Mouse (Mus musculus) spleen, postnatal 14 days (tissue): ENCODE measurements around the gene Pard3b.
A peak's percentile ranks its signal among the peaks of the same experiment; 100 is the strongest.

Experiments used
- DNase-seq, 2 experiments: peaks; one replicate each; pipeline ENCODE4 v3.0.0; 2021 to 2022; ENCODE audit warnings: low spot score in 2 of 2

The Pard3b gene

GRCm38 (mm10) chr1:61751008-61751407, 112.4 kb downstream of the Pard3b start:
- DNase-seq, result no peak

DNA sequence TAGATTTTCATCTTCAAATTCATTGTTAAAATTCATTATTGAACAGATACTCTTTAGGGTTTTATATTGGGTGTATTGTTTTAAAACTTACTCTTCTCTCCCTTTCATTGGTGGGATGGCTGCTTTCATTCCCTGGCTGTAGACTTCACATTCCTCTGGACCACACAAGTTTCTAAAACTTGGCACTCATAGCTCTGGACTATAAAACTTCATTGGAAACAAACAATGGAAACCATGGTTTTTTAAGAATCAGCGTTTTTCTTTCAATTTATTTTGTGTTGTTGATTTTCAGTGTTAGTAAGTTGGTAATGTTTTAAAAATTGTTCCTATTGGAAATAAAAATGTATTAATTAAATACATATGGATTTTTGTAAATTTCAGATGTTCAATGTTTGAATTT, 118.1 kb downstream of the Pard3b start:
- no peak for DNase-seq

GRCm38 (mm10) chr1:61771213-61771612, 132.6 kb downstream of the Pard3b start:
- peak in 1 of 2 experiments; percentile 18 for DNase-seq

DNA sequence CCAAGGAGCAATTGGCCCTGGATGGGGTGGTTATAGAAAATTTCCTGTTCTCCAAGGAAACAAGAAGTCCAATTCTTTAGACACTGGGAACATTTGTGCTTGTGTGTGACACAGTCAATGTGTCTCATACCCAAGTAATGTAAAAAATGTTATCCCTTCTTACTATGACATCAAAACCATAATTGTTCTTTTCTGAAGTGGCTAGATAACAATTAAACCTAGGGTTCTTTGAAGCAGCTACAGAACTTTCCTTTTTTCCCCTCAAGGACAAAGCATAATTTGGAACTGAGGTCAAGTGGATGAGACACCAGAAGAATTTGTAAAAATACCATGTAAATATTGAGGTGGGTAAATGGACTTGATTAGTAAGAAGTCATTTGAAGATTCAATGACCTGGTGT, 140.1 kb downstream of the Pard3b start:
- no peak for DNase-seq

GRCm38 (mm10) chr1:61779906-61780305, 141.3 kb downstream of the Pard3b start:
- DNase-seq, result no peak

DNA sequence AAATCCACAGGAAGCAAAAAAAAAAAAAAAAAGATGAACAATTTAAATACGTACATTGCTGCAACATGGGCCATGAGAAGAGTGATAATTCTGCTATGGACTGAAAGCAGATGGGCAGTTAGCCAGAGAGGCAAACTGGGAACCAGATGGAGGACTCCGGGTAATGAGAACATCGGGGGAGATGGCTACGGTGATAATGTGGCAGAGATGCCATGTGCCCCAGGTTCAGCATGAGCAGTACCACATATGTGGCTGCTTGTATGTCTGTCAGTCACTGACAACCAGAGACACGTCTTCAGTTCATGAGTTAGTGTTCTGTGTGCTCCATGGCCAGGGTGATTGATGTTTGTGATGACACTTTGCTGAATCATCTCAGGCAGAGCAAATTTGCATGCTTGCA, 157.7 kb downstream of the Pard3b start:
- no peak for DNase-seq

GRCm38 (mm10) chr1:61820213-61820612, 181.6 kb downstream of the Pard3b start:
- no peak for DNase-seq

GRCm38 (mm10) chr1:61825560-61826191, 187.1 kb downstream of the Pard3b start:
- no peak for DNase-seq

- DNase-seq, result no peak
These were observed 198.5 kb downstream of the Pard3b start for GRCm38 (mm10) chr1:61837006-61837544.

- no peak for DNase-seq
These were observed 208.0 kb downstream of the Pard3b start for GRCm38 (mm10) chr1:61846606-61847005.

- DNase-seq, result no peak
These were observed 210.5 kb downstream of the Pard3b start for GRCm38 (mm10) chr1:61849029-61849714.

DNA sequence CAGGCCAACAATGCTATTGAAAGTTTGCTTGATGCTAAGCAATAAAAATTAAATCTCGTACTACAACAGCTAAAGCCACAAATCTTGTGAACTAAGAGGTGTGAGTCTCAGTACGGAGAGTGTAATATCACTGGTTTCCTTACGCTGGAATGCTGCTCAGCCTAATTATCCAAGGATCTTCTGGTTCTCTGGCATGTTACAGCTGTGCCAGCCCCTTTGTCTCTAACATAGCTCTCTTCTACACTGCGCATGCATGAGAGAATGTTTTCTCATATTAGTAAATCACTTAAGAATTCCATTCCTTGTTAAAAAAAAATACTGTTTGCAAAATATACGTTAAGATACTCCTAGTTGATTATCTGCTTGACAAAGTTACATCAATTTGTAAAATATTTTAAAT, 211.8 kb downstream of the Pard3b start:
- no peak for DNase-seq

- no peak for DNase-seq
These were observed 212.6 kb downstream of the Pard3b start for GRCm38 (mm10) chr1:61851176-61851575.

GRCm38 (mm10) chr1:61867286-61868082, 228.9 kb downstream of the Pard3b start:
- no peak for DNase-seq

- DNase-seq, result no peak
These were observed 236.3 kb downstream of the Pard3b start for GRCm38 (mm10) chr1:61874875-61875274.

DNA sequence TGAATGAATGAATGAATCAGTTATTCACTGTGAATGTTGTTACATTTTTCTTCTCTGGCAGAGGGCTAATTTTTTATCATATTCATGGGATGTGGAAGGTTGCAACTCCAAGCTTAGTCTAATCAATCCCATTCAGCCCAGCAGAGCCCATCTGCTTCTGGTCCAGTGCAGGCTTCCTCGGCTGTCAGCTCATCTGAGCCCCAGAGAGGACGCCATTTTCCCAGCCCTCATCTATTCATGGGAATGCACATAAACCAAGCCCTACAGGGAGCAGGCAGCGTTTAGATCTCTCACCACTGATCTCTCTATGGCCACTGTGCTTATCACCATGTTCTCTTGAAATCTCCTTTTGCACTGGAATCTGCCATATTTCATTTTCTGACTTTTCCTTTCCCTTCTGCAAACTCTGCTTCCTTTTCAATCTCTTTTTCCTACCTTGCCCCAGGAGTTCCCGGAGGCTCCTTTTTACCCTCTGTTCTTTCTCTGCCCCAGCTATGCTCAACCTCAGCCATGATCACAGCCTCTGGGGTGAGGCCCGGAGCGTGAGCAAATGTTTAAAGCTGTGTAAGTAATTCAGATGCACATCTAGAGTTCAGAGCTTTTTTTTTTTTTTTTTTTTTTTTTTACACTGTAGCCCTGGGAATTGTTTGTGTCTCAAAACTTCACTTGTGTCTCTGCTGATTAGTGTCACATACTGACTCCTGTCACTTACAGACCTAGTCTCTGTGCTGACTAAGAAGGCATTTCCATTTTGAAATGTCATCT, 241.3 kb downstream of the Pard3b start:
- DNase-seq, result no peak

DNA sequence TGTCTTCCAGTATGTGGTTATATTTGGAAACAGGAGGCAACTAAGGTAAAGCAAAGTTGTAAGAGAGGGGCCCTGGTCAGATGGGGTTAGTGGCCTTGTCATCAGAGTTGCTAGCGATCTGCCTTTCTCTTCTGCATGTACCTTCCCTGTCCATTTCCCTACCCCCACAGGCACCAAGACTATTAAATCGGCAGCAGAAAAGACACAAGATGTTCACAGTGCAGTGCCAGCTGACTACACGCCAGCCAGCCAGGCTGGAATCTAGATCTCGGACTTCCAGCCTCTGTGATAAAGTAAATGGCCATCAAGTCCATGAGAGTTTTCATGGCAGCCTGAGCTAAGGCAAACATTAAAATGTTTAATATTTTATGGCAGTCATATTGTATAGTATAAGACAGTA, 257.4 kb downstream of the Pard3b start:
- no peak for DNase-seq

GRCm38 (mm10) chr1:61903271-61904007, 264.8 kb downstream of the Pard3b start:
- no peak for DNase-seq

DNA sequence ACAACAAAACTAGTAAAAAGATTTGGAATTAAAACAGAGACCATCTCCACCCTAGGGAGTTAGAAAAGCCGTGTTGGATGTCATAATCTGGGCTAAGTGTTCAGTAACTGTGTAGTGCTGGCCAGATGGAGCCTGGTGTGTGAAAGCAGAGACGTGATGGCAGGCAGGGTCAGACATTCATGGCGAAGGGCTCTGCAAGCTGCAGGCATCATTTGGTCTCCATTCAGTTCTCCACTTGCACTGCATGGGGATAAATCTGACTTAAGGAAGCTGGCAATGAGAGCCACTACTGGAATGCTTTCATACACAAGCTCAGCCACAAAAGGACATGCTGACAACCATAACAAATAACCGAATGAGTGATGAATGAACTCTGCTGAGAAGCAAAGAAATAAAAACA, 265.4 kb downstream of the Pard3b start:
- no peak for DNase-seq

GRCm38 (mm10) chr1:61912931-61913330, 274.3 kb downstream of the Pard3b start:
- DNase-seq, result no peak

GRCm38 (mm10) chr1:61924958-61925357, 286.3 kb downstream of the Pard3b start:
- DNase-seq, result no peak
